Mouse (Mus musculus) liver, postnatal 0 days (tissue): ENCODE measurements at regions not wholly inside any gene's neighbourhood (a gene's known extent, or its start where the extent isn't known, plus 50 kb on each side); places are given as distances from the start of the nearest gene placed in this dataset.

Experiments
- CTCF ChIP-seq: sonication (generic); IDR thresholded peaks from 2 replicates; pipeline ENCODE4 v1.5.1; 2016; ENCODE audit warnings: antibody characterized with exemption, low read depth
- EP300 ChIP-seq: IDR thresholded peaks from 2 replicates; pipeline ENCODE4 v1.6.1; 2016; ENCODE audit warnings: antibody characterized with exemption, low read depth, mild to moderate bottlenecking

DNA sequence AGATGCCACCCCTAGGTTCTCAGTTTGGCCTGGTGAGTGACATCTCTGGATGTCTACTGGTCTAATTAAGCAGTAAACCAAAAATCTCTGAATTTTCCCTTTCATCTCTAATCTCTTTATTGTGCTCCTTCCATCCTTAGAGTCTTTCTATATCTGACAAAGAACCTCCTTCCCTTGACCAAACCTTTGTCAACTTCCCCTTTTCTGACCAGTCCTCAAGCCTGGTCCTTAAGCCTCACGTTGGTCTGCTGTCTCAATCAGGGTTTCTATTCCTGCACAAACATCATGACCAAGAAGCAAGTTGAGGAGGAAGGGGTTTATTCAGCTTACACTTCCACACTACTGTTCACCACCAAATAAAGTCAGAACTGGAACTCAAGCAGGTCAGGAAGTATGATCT is 116.4 kb upstream of the Tab2 start:
- TF ChIP-seq CTCF (no peak), EP300 (no peak)
